8 mouse cellular contexts compared by ENCODE assay signal in the genomic region with DNA sequence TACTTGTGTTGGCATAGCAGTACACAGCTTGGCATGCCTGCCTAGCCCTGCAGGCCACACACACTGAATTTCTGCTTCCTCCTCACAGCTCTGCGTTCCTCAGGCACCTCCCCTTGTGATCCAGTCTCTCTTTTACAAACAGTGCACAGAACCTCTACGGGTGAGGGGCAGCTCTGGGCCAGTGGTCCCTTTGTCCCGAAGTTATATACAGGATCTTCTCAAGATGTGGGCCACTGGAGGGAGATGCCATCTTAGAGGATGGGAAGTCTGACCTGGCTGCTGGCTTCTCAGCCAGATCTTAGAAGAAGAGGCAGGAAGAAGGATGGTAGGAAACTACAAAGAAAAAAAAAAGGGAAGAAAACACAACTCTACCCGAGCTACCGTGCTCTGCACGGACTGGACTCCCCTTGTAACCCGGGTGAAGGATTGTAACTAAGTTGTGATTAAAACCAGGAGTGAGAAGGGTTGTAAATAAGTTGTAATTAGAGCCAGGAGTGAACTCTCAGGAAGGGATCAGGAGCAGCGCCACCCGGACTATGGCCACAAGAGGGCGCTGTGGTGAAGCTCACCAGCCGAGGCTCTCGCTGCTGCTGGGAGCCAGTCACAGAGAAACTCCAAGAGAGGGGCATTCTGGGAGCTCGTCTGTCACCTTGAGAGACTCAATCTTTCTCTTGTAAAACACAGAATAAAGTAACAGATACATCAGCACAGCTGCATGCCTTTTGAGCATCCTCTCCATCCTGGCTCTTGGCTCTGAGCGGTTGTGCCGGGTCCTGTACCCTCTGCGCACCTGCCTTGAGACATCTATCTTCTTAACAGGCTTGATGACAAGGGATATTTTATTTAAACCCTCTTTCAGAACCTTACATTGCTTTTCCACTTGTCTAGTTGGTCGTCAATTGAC.
DNase-seq lines count a peak whose midpoint lies in the region; ATAC-seq and TF ChIP-seq lines count a peak whose summit lies in the region.

No protein-coding gene starts in this region.

- peak; percentile 64 for ATAC-seq in CD4-positive, CD25-positive, alpha-beta regulatory T cell, adult 4 months
- ATAC-seq in heart, embryonic 13.5 days (ENCODE audit: extremely low read depth, insufficient number of reproducible peaks, low FRiP score, low TSS enrichment): no peak
- ATAC-seq in kidney, embryonic 15.5 days (replicated peaks; ENCODE audit: low FRiP score): 0 out of 2 replicates have a peak, but pooled peaks have one; percentile 31
- ATAC-seq in neural tube, embryonic 13.5 days (ENCODE audit: low read depth): peak; percentile 69; the same call in 1 of the 2 replicates

- no peak overlapping the region for H3K9ac ChIP-seq in heart, embryonic 13.5 days
- H3K9ac ChIP-seq in kidney, embryonic 15.5 days: no peak overlapping the region
- H3K9ac ChIP-seq in liver, adult 2 months (ENCODE audit: low read depth, low read length): no peak overlapping the region
- H3K9ac ChIP-seq in neural tube, embryonic 13.5 days: no peak overlapping the region

- no peak overlapping the region for H3K27ac ChIP-seq in bone marrow macrophage, adult 2 months (ENCODE audit: insufficient read depth, low read depth, low read length)
- no peak overlapping the region for H3K27ac ChIP-seq in embryonic fibroblast, embryonic 13.5 days (ENCODE audit: insufficient read depth, low read length)
- peak overlapping the region; percentile 16; the same call in 1 of the 2 replicates for H3K27ac ChIP-seq in heart, embryonic 13.5 days (replicated peaks)
- no peak overlapping the region for H3K27ac ChIP-seq in kidney, embryonic 15.5 days
- H3K27ac ChIP-seq in liver, adult 2 months (replicated peaks; ENCODE audit: insufficient read depth, low read depth, low read length): no peak overlapping the region
- peak overlapping the region; percentile 20 for H3K27ac ChIP-seq in neural tube, embryonic 13.5 days (replicated peaks)

- H3K9me3 ChIP-seq in heart, embryonic 13.5 days: no peaks in the 10 kb centered on the region
- H3K9me3 ChIP-seq in kidney, embryonic 15.5 days (replicated peaks): no peaks in the 10 kb centered on the region
- H3K9me3 ChIP-seq in neural tube, embryonic 13.5 days: no peaks in the 10 kb centered on the region

- H3K4me2 ChIP-seq in heart, embryonic 13.5 days: no peak overlapping the region
- H3K4me2 ChIP-seq in kidney, embryonic 15.5 days: no peak overlapping the region
- 0 out of 2 replicates have a peak overlapping the region, but pooled peaks have one; percentile 3 for H3K4me2 ChIP-seq in neural tube, embryonic 13.5 days

- H3K27me3 ChIP-seq in heart, embryonic 13.5 days (replicated peaks): 0 out of 2 replicates have a peak, but pooled peaks cover 3% of the 10 kb centered on the region
- H3K27me3 ChIP-seq in kidney, embryonic 15.5 days: 0 out of 2 replicates have a peak, but pooled peaks cover 7% of the 10 kb centered on the region
- 0 out of 2 replicates have a peak, but pooled peaks cover 7% of the 10 kb centered on the region for H3K27me3 ChIP-seq in liver, adult 2 months (ENCODE audit: control insufficient read depth, insufficient read depth, low read length)
- H3K27me3 ChIP-seq in neural tube, embryonic 13.5 days: peaks cover 25% of the 10 kb centered on the region

- DNase-seq in liver, adult 2 months (ENCODE audit: extremely low read depth, low read depth, low spot score): peak; percentile 22
- DNase-seq in testis, postnatal 10 days (ENCODE audit: low spot score): peak; percentile 95

- 0 out of 2 replicates have a peak, but pooled peaks cover 2% of the 10 kb centered on the region for H3K4me1 ChIP-seq in bone marrow macrophage, adult 2 months (ENCODE audit: control insufficient read depth, insufficient read depth, low read length)
- H3K4me1 ChIP-seq in embryonic fibroblast, embryonic 13.5 days (ENCODE audit: control insufficient read depth, insufficient read depth, low read length): no peaks in the 10 kb centered on the region
- H3K4me1 ChIP-seq in heart, embryonic 13.5 days: peaks cover 23% of the 10 kb centered on the region
- H3K4me1 ChIP-seq in kidney, embryonic 15.5 days: peaks cover 22% of the 10 kb centered on the region
- no peaks in the 10 kb centered on the region for H3K4me1 ChIP-seq in liver, adult 2 months (ENCODE audit: control insufficient read depth, insufficient read depth, low read length)
- H3K4me1 ChIP-seq in neural tube, embryonic 13.5 days (replicated peaks): peaks cover 14% of the 10 kb centered on the region

- 22% methylated on average over 17 of the region's 17 CpGs for WGBS in heart, embryonic 13.5 days
- WGBS in kidney, embryonic 15.5 days: 14% methylated on average over 17 of the region's 17 CpGs
- WGBS in liver, adult 2 months: 27% methylated on average over 17 of the region's 17 CpGs
- 19% methylated on average over 17 of the region's 17 CpGs for WGBS in neural tube, embryonic 13.5 days

- no peaks in the 10 kb centered on the region for H3K79me2 ChIP-seq in liver, adult 2 months (ENCODE audit: control insufficient read depth, insufficient read depth, low read length)

- peak; percentile 87 for TF ChIP-seq CTCF in bone marrow macrophage, adult 2 months (IDR thresholded peaks at IDR 0.05; ENCODE audit: low read depth, low read length)
- TF ChIP-seq CTCF in embryonic fibroblast, embryonic 13.5 days (IDR thresholded peaks at IDR 0.05; ENCODE audit: borderline replicate concordance, insufficient read depth, low read length): peak; percentile 86
- peak; percentile 95 for TF ChIP-seq CTCF in liver, adult 2 months (IDR thresholded peaks at IDR 0.05; ENCODE audit: low read depth, low read length)

- TF ChIP-seq POLR2A in bone marrow macrophage, adult 2 months (IDR thresholded peaks at IDR 0.05; ENCODE audit: borderline replicate concordance, low read depth, low read length): no peak
- TF ChIP-seq POLR2A in embryonic fibroblast, embryonic 13.5 days (IDR thresholded peaks at IDR 0.05; ENCODE audit: low read depth, low read length): no peak
- TF ChIP-seq POLR2A in liver, adult 2 months (IDR thresholded peaks at IDR 0.05; ENCODE audit: extremely low read depth, insufficient read depth, low read length): no peak

- H3K4me3 ChIP-seq in bone marrow macrophage, adult 2 months (ENCODE audit: insufficient read depth, low read length): no peak overlapping the region
- H3K4me3 ChIP-seq in embryonic fibroblast, embryonic 13.5 days (ENCODE audit: insufficient read depth, low read length): no peak overlapping the region
- no peak overlapping the region for H3K4me3 ChIP-seq in heart, embryonic 13.5 days
- H3K4me3 ChIP-seq in kidney, embryonic 15.5 days (replicated peaks): no peak overlapping the region
- no peak overlapping the region for H3K4me3 ChIP-seq in liver, adult 2 months (ENCODE audit: insufficient read depth, low read depth, low read length)
- no peak overlapping the region for H3K4me3 ChIP-seq in neural tube, embryonic 13.5 days

- no peaks in the 10 kb centered on the region for H3K36me3 ChIP-seq in heart, embryonic 13.5 days
- H3K36me3 ChIP-seq in kidney, embryonic 15.5 days: no peaks in the 10 kb centered on the region
- H3K36me3 ChIP-seq in liver, adult 2 months (ENCODE audit: control insufficient read depth, insufficient read depth, low read length): no peaks in the 10 kb centered on the region
- H3K36me3 ChIP-seq in neural tube, embryonic 13.5 days: no peaks in the 10 kb centered on the region

Comparison
In these comparisons a context has a peak if more than half of its experiments do, and no peak if none do; other contexts are left out.
1. H3K27ac ChIP-seq: peak in heart, embryonic 13.5 days (single experiment) and neural tube, embryonic 13.5 days (single experiment); none in bone marrow macrophage, adult 2 months (single experiment), embryonic fibroblast, embryonic 13.5 days (single experiment), kidney, embryonic 15.5 days (single experiment) and liver, adult 2 months (single experiment).
2. Peak in every context shown above with its lines, with median percentiles within 50 percentile points of each other: CTCF ChIP-seq.